Mouse (Mus musculus) ES-E14 (cell line): ENCODE results near the gene 4931406P16Rik.

Experiments used
- CHD2 ChIP-seq: IDR thresholded peaks from 2 replicates; pipeline ENCODE4 v1.6.1; 2014; ENCODE audit warnings: mild to moderate bottlenecking, low read depth, low read length, inconsistent platforms
- HCFC1 ChIP-seq: IDR thresholded peaks from 2 replicates; pipeline ENCODE4 v1.6.1; 2012; ENCODE audit warnings: low read length, inconsistent platforms, borderline replicate concordance; ENCODE audit not compliant: insufficient read depth
- MAFK ChIP-seq: IDR thresholded peaks from 2 replicates; pipeline ENCODE4 v1.6.1; 2014; ENCODE audit warnings: mild to moderate bottlenecking, low read depth, low read length, inconsistent platforms; ENCODE audit not compliant: insufficient read depth
- ZC3H11A ChIP-seq: IDR thresholded peaks from 2 replicates; pipeline ENCODE4 v1.6.1; 2012; ENCODE audit warnings: low read depth, mild to moderate bottlenecking, inconsistent platforms, low read length, borderline replicate concordance

GRCm38 (mm10) chr7:34268463-34268862 lies 44.9 kb downstream of the 4931406P16Rik start:
- no peak for TF ChIP-seq CHD2
- TF ChIP-seq HCFC1, result no peak
- no peak for TF ChIP-seq MAFK
- no peak for TF ChIP-seq ZC3H11A
